Mouse (Mus musculus): ENCODE data around the gene Il5. TPM values are rescaled to one million over a fixed set of nuclear protein-coding genes. Genes with fewer than 3 reads are reported as not detected.

Gene Il5
- polyA plus RNA-seq, 1 experiment from 2014 or later, result not detected

- H3K4me1 ChIP-seq (ENCODE audit: insufficient read depth), result no peaks in the 10 kb centered on the region
- no peaks in the 10 kb centered on the region for H3K9me3 ChIP-seq (ENCODE audit: low read depth, low read length)
- H3K27ac ChIP-seq (ENCODE audit: low read depth), result no peak overlapping the region
- H3K27me3 ChIP-seq (ENCODE audit: insufficient read depth, low read length), result no peaks in the 10 kb centered on the region
- no peak overlapping the region for H3K9ac ChIP-seq
- no peak overlapping the region for H3K4me2 ChIP-seq
- no peak overlapping the region for H3K4me3 ChIP-seq (ENCODE audit: low read depth, low read length)
- 80% methylated on average over 8 of the region's 8 CpGs for WGBS
- H3K36me3 ChIP-seq (ENCODE audit: insufficient read depth), result no peaks in the 10 kb centered on the region
- DNase-seq (no peak), ATAC-seq (ENCODE audit: insufficient read depth) (no peak)
- no peak for TF ChIP-seq CTCF (IDR thresholded peaks at IDR 0.05; ENCODE audit: low read depth)
Observed at GRCm38 (mm10) chr11:53732244-53732643, 11.7 kb downstream of the Il5 start.

- 82% methylated on average over 7 of the region's 7 CpGs for WGBS
- Histone ChIP-seq H3K4me3 (ENCODE audit: low read depth, low read length) (no peak overlapping the region), H3K9me3 (ENCODE audit: low read depth, low read length) (no peaks in the 10 kb centered on the region), H3K36me3 (ENCODE audit: insufficient read depth) (no peaks in the 10 kb centered on the region), H3K4me1 (ENCODE audit: insufficient read depth) (no peaks in the 10 kb centered on the region), H3K27ac (ENCODE audit: low read depth) (no peak overlapping the region), H3K27me3 (ENCODE audit: insufficient read depth, low read length) (no peaks in the 10 kb centered on the region), H3K4me2 (no peak overlapping the region), H3K9ac (no peak overlapping the region)
- ATAC-seq (ENCODE audit: insufficient read depth) (no peak), DNase-seq (no peak)
- TF ChIP-seq CTCF (IDR thresholded peaks at IDR 0.05; ENCODE audit: low read depth), result peak; percentile 14; the same call in 1 of the 2 replicates
Observed at GRCm38 (mm10) chr11:53733824-53734223, 13.2 kb downstream of the Il5 start.

- DNase-seq (no peak), ATAC-seq (ENCODE audit: insufficient read depth) (no peak)
- WGBS, result 74% methylated on average over 2 of the region's 2 CpGs
Observed at GRCm38 (mm10) chr11:53734431-53734830, 13.8 kb downstream of the Il5 start.

DNA sequence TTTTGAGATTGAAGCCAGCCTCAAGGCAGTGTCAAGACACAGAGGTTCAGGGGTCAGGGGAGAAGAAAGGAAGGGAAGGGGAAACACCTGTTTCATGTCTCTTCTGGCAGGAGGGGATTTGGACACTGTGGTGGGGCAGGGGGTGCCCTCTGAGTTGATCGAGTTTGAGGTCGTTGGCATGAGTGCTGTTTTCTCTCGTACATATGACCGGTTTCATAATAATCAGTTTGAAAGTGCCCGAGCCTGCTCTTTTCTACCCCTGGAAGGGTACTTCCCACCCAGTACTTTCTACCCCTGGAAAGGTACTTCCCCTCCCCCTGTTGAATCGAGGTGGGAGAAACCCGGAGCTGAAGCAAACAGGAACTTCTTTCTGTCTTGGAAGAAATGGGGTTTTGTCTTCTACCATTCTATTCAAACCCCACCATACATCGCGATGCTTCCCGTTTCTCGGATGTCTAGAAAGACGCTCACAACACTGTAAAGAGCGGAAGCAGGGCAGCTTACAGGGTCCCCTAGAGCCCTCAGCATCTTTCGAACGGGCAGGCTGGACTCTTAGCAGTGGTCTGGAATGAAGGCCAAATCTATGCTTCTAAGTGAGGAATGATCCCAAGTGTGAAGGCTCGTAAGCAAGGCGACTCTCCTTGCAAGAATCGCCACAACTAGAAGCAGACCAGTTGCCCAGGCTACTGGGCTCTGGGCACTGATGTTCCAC, 14.5 kb downstream of the Il5 start:
- DNase-seq (no peak), ATAC-seq (ENCODE audit: insufficient read depth) (no peak)
- Histone ChIP-seq H3K4me1 (ENCODE audit: insufficient read depth) (no peaks in the 10 kb centered on the region), H3K4me2 (peak overlapping the region; percentile 48; the same call in 1 of the 2 replicates), H3K36me3 (ENCODE audit: insufficient read depth) (no peaks in the 10 kb centered on the region), H3K4me3 (ENCODE audit: low read depth, low read length) (no peak overlapping the region), H3K9me3 (ENCODE audit: low read depth, low read length) (no peaks in the 10 kb centered on the region), H3K9ac (no peak overlapping the region), H3K27me3 (ENCODE audit: insufficient read depth, low read length) (no peaks in the 10 kb centered on the region), H3K27ac (ENCODE audit: low read depth) (no peak overlapping the region)
- TF ChIP-seq CTCF (IDR thresholded peaks at IDR 0.05; ENCODE audit: low read depth), result no peak
- 65% methylated on average over 18 of the region's 18 CpGs for WGBS

More at GRCm38 (mm10) chr11:53734431-53734830, 13.8 kb downstream of the Il5 start:
- no peak overlapping the region for H3K27ac ChIP-seq (ENCODE audit: low read depth)
- no peaks in the 10 kb centered on the region for H3K4me1 ChIP-seq (ENCODE audit: insufficient read depth)
- TF ChIP-seq CTCF (IDR thresholded peaks at IDR 0.05; ENCODE audit: low read depth), result no peak
- H3K4me3 ChIP-seq (ENCODE audit: low read depth, low read length), result no peak overlapping the region
- no peaks in the 10 kb centered on the region for H3K9me3 ChIP-seq (ENCODE audit: low read depth, low read length)
- no peaks in the 10 kb centered on the region for H3K27me3 ChIP-seq (ENCODE audit: insufficient read depth, low read length)
- no peak overlapping the region for H3K9ac ChIP-seq
- no peak overlapping the region for H3K4me2 ChIP-seq
- no peaks in the 10 kb centered on the region for H3K36me3 ChIP-seq (ENCODE audit: insufficient read depth)

DNA sequence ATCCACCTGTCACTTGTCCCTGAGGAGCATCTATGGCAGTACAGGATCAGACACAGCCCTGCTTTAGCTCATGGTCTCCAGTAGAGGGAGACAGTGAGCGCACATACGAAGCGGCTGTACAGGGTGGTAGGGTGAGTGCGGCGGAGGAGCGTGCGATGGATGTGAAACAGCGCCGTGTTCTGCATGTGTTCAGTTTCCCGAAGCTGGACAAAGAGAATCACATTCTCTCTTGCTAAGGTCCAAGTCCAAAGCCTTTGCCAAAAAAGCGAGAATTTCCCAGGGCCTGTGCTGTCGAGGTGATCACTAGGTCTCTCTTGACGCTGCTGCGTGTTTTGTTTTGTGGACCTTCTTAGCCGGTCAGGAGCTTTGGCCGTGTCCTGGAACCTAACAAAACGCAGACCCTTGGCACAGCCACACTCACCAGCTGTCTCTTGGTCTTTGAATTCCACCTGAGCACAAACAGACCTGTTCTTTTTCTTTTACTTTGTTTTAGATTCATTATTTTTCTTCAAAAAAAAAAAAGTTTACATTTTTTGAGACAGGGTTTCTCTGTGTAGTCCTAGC, 15.2 kb downstream of the Il5 start:
- peak overlapping the region; percentile 2; the same call in 1 of the 2 replicates for H3K9ac ChIP-seq
- H3K27ac ChIP-seq (ENCODE audit: low read depth), result no peak overlapping the region
- ATAC-seq (ENCODE audit: insufficient read depth) (peak; percentile 93), DNase-seq (peak; percentile 92)
- H3K9me3 ChIP-seq (ENCODE audit: low read depth, low read length), result no peaks in the 10 kb centered on the region
- peak; percentile 97 for TF ChIP-seq CTCF (IDR thresholded peaks at IDR 0.05; ENCODE audit: low read depth)
- H3K36me3 ChIP-seq (ENCODE audit: insufficient read depth), result no peaks in the 10 kb centered on the region
- no peaks in the 10 kb centered on the region for H3K4me1 ChIP-seq (ENCODE audit: insufficient read depth)
- H3K4me2 ChIP-seq, result peak overlapping the region; percentile 48
- no peaks in the 10 kb centered on the region for H3K27me3 ChIP-seq (ENCODE audit: insufficient read depth, low read length)
- WGBS, result 19% methylated on average over 17 of the region's 17 CpGs
- peak overlapping the region; percentile 10; the same call in 1 of the 2 replicates for H3K4me3 ChIP-seq (ENCODE audit: low read depth, low read length)

DNA sequence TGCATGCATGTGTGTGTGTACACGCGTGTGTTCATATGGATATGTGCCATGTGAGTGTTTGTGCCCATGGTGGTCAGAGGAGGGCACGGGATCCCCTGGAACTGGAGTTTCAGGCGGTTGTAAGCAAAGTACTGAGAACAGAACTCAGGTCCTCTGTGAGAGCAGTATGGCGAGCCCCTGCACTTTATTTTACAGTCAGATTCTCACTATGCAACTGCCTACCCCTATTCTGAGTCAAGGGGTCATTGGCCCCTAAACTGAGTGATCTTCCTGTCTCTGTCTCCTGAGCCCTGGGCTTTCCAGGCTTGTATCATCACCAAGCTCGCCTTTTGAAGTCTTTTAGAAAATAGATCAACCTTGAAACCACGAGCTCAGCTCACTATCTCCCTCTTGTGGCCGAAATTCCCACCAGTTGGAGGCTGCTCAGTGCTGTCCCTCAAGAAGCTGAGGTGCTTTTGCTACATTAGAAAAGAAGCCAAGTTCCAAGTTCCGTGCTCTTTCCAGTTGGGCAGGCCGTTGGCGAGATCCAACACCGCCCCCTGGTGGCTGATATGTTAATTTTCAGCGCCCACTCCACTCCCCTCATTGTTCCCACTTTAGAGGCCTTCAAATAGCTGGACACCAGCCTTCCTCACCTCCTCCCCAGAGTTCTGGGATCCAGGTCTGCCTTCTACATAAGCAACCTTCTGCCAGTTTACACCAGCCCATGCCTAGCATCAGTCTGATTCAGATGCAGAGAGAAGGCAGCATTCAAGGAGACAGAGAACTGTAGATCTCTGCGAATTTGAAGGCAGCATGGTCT, 16.4 kb downstream of the Il5 start:
- peak; percentile 88 for ATAC-seq (ENCODE audit: insufficient read depth)

GRCm38 (mm10) chr11:53737573-53737946, 17.0 kb downstream of the Il5 start:
- no peak overlapping the region for H3K4me2 ChIP-seq
- no peak overlapping the region for H3K4me3 ChIP-seq (ENCODE audit: low read depth, low read length)
- no peak overlapping the region for H3K9ac ChIP-seq
- no peaks in the 10 kb centered on the region for H3K27me3 ChIP-seq (ENCODE audit: insufficient read depth, low read length)
- peak; percentile 64; the same call in 1 of the 2 replicates for ATAC-seq (ENCODE audit: insufficient read depth)
- no peaks in the 10 kb centered on the region for H3K9me3 ChIP-seq (ENCODE audit: low read depth, low read length)
- no peaks in the 10 kb centered on the region for H3K4me1 ChIP-seq (ENCODE audit: insufficient read depth)
- no peaks in the 10 kb centered on the region for H3K36me3 ChIP-seq (ENCODE audit: insufficient read depth)
- peak; percentile 74 for DNase-seq
- 22% methylated on average over 6 of the region's 6 CpGs for WGBS
- H3K27ac ChIP-seq (ENCODE audit: low read depth), result no peak overlapping the region
- TF ChIP-seq CTCF (IDR thresholded peaks at IDR 0.05; ENCODE audit: low read depth), result peak; percentile 60

More for the DNA sequence above, 16.4 kb downstream of the Il5 start:
- DNase-seq, result peak; percentile 93
- Histone ChIP-seq H3K4me1 (ENCODE audit: insufficient read depth) (no peaks in the 10 kb centered on the region), H3K27ac (ENCODE audit: low read depth) (no peak overlapping the region), H3K4me2 (no peak overlapping the region), H3K36me3 (ENCODE audit: insufficient read depth) (no peaks in the 10 kb centered on the region), H3K9ac (no peak overlapping the region), H3K9me3 (ENCODE audit: low read depth, low read length) (no peaks in the 10 kb centered on the region), H3K4me3 (ENCODE audit: low read depth, low read length) (no peak overlapping the region), H3K27me3 (ENCODE audit: insufficient read depth, low read length) (no peaks in the 10 kb centered on the region)
- WGBS, result 45% methylated on average over 14 of the region's 14 CpGs
- TF ChIP-seq CTCF (IDR thresholded peaks at IDR 0.05; ENCODE audit: low read depth), result peak; percentile 86

Measured in lung, embryonic 14.5 days (tissue).